In genomic region chr8:71595862-71596261, GRCm38 (mm10) we compare ENCODE assay signal across 9 mouse cellular contexts. TPM values are rescaled to one million over a fixed set of nuclear protein-coding genes. Genes with fewer than 3 reads are reported as not detected.
DNase-seq lines count a peak whose midpoint lies in the region; ATAC-seq lines count a peak whose summit lies in the region.
"Had no signal": no experiment of that assay in that cellular context is flagged by ENCODE, and none has a peak within 500 bp of the region (broad histone marks: within the 10 kb centered on the region; RNA-seq: fewer than 3 reads in every experiment).

No protein-coding gene starts in this region.

- 0 out of 2 replicates have a peak, but pooled peaks cover 4% of the 10 kb centered on the region for H3K36me3 ChIP-seq in hindbrain, embryonic 14.5 days (replicated peaks; ENCODE audit: control insufficient read depth, insufficient read depth)

- peak overlapping the region; percentile 26; the same call in 1 of the 2 replicates for H3K9ac ChIP-seq in hindbrain, embryonic 14.5 days

- 5% methylated on average over 27 of the region's 27 CpGs for WGBS in hindbrain, embryonic 14.5 days

- peak; percentile 85 for DNase-seq in Muller cell, postnatal 12 days (ENCODE audit: inconsistent ontology term)
- DNase-seq in cerebellum, adult 9-11 months, result peak; percentile 89
- peak; percentile 70 to 84 for DNase-seq in frontal cortex, postnatal 10 days (ENCODE audit: low spot score in 2 of 2)
- DNase-seq in hindbrain, embryonic 14.5 days (ENCODE audit: low spot score), result peak; percentile 88
- DNase-seq in layer of hippocampus, postnatal 36 days, result peak; percentile 86 to 88
- peak; percentile 93 for DNase-seq in lung, postnatal 36 days
- peak; percentile 89 for DNase-seq in retina, embryonic 14.5 days (ENCODE audit: low spot score)
- DNase-seq in thymus, postnatal 25 days, result peak; percentile 94

- peak; percentile 28; the same call in 1 of the 2 replicates for ATAC-seq in hindbrain, embryonic 14.5 days (ENCODE audit: low FRiP score)

- peaks cover 10% of the 10 kb centered on the region for H3K27me3 ChIP-seq in hindbrain, embryonic 14.5 days (ENCODE audit: control insufficient read depth, insufficient read depth, low read length)

- peaks cover 21% of the 10 kb centered on the region for H3K4me1 ChIP-seq in hindbrain, embryonic 14.5 days (replicated peaks; ENCODE audit: control insufficient read depth, insufficient read depth, low read length)

- peak overlapping the region; percentile 33 for H3K4me2 ChIP-seq in hindbrain, embryonic 14.5 days (replicated peaks)

- H3K4me3 ChIP-seq in hindbrain, embryonic 14.5 days (replicated peaks; ENCODE audit: low read length), result no peak overlapping the region

- H3K27ac ChIP-seq in hindbrain, embryonic 14.5 days, result no peak overlapping the region

- no peaks in the 10 kb centered on the region for H3K9me3 ChIP-seq in hindbrain, embryonic 14.5 days (ENCODE audit: control insufficient read depth, low read length)

RNA-seq across cellular contexts. Expression of gene Fam129c, which starts 1.6 kb away (rescaled TPM):
- 5.2 and 5.7 TPM in 2 replicates for polyA plus RNA-seq in hindbrain, embryonic 14.5 days (2014; fragmentation: Nextera tagmentation; extraction: Ambion mirVana)
- total RNA-seq in layer of hippocampus, postnatal 36 days (2021), result 1 to 10 TPM; 3.7 to 4.5 TPM

RNA-seq across cellular contexts. Expression of gene Pgls, which starts 3.9 kb away (rescaled TPM):
- 243 and 246 TPM in 2 replicates for polyA plus RNA-seq in hindbrain, embryonic 14.5 days (2014; fragmentation: Nextera tagmentation; extraction: Ambion mirVana)
- 10 to 100 TPM; 31.0 to 35.8 TPM for total RNA-seq in layer of hippocampus, postnatal 36 days (2021)

RNA-seq across cellular contexts. Expression of gene Colgalt1, which starts 14.9 kb away (rescaled TPM):
- polyA plus RNA-seq in hindbrain, embryonic 14.5 days (2014; fragmentation: Nextera tagmentation; extraction: Ambion mirVana), result 62.4 and 66.0 TPM in 2 replicates
- 10 to 100 TPM; 52.3 to 55.6 TPM for total RNA-seq in layer of hippocampus, postnatal 36 days (2021)

RNA-seq across cellular contexts. Expression of gene Slc27a1, which starts 27.2 kb away (rescaled TPM):
- 41.6 and 57.3 TPM in 2 replicates for polyA plus RNA-seq in hindbrain, embryonic 14.5 days (2014; fragmentation: Nextera tagmentation; extraction: Ambion mirVana)
- 100 to 1,000 TPM; 109 to 123 TPM for total RNA-seq in layer of hippocampus, postnatal 36 days (2021)

RNA-seq across cellular contexts. Expression of gene Nxnl1, which starts 29.5 kb away (rescaled TPM):
- 0.13 TPM in 1 of 2 replicates, not detected in the other for polyA plus RNA-seq in hindbrain, embryonic 14.5 days (2014; fragmentation: Nextera tagmentation; extraction: Ambion mirVana)
- total RNA-seq in layer of hippocampus, postnatal 36 days (2021), result not detected
- polyA plus RNA-seq: liver, embryonic 16.5 days had no signal
